17 mouse cellular contexts compared by ENCODE assay signal in genomic region chr17:5133831-5134230, GRCm38 (mm10).
DNase-seq lines count a peak whose midpoint lies in the region; ATAC-seq and TF ChIP-seq lines count a peak whose summit lies in the region.
"Had no signal": no experiment of that assay in that cellular context is flagged by ENCODE, and none has a peak within 500 bp of the region (broad histone marks: within the 10 kb centered on the region; RNA-seq: fewer than 3 reads in every experiment).

No protein-coding gene starts in this region.

- TF ChIP-seq CTCF in gastrocnemius, adult 2 months (IDR thresholded peaks at IDR 0.05) = no peak

- no peak overlapping the region for H3K4me2 ChIP-seq in kidney, embryonic 15.5 days
- H3K4me2 ChIP-seq in kidney, embryonic 16.5 days (replicated peaks; ENCODE audit: low read depth, low read length) = no peak overlapping the region
- H3K4me2 ChIP-seq: embryonic facial prominence, embryonic 15.5 days; heart, embryonic 15.5 days; limb, embryonic 15.5 days had no signal

- DNase-seq in gastrocnemius, adult 2 months = no peak
- DNase-seq in gastrocnemius, postnatal 4 days (ENCODE audit: low spot score in 2 of 2) = no peak
- DNase-seq in kidney, adult 9 months = peak; percentile 68
- DNase-seq in adrenal gland, postnatal 10 days = peak; percentile 70
- no peak for DNase-seq in spleen, adult 18-20 months
- DNase-seq: cerebellum, postnatal 36 days; lung, adult 2 months; thymus, adult 18-20 months had no signal

- H3K9ac ChIP-seq in kidney, embryonic 15.5 days = no peak overlapping the region
- H3K9ac ChIP-seq in kidney, embryonic 16.5 days (replicated peaks; ENCODE audit: low read length) = no peak overlapping the region
- H3K9ac ChIP-seq: embryonic facial prominence, embryonic 15.5 days; heart, embryonic 15.5 days; limb, embryonic 15.5 days had no signal

- H3K27ac ChIP-seq in gastrocnemius, adult 2 months = peak overlapping the region; percentile 25; the same call in 1 of the 2 replicates
- H3K27ac ChIP-seq in kidney, embryonic 15.5 days = no peak overlapping the region
- H3K27ac ChIP-seq in kidney, embryonic 16.5 days (ENCODE audit: low read length) = peak overlapping the region; percentile 28; the same call in 1 of the 2 replicates
- H3K27ac ChIP-seq: embryonic facial prominence, embryonic 15.5 days; heart, embryonic 15.5 days; kidney, postnatal 0 days; limb, embryonic 15.5 days; macrophage; midbrain, embryonic 10.5 days had no signal

- no peaks in the 10 kb centered on the region for H3K9me3 ChIP-seq in kidney, embryonic 15.5 days (replicated peaks)
- no peaks in the 10 kb centered on the region for H3K9me3 ChIP-seq in kidney, embryonic 16.5 days (ENCODE audit: low read length)
- H3K9me3 ChIP-seq: embryonic facial prominence, embryonic 15.5 days; heart, embryonic 15.5 days; limb, embryonic 15.5 days; midbrain, embryonic 10.5 days had no signal

- H3K27me3 ChIP-seq in kidney, embryonic 15.5 days = no peaks in the 10 kb centered on the region
- no peaks in the 10 kb centered on the region for H3K27me3 ChIP-seq in kidney, embryonic 16.5 days (ENCODE audit: insufficient read depth, low read length)
- H3K27me3 ChIP-seq: CH12.LX; embryonic facial prominence, embryonic 15.5 days; heart, embryonic 15.5 days; limb, embryonic 15.5 days had no signal

- no peak for ATAC-seq in kidney, embryonic 15.5 days (replicated peaks; ENCODE audit: low FRiP score)
- ATAC-seq in kidney, embryonic 16.5 days (ENCODE audit: low FRiP score, low TSS enrichment) = 0 out of 2 replicates have a peak, but pooled peaks have one; percentile 13

- H3K4me1 ChIP-seq in kidney, embryonic 15.5 days = peaks cover 46% of the 10 kb centered on the region
- peaks cover 54% of the 10 kb centered on the region for H3K4me1 ChIP-seq in kidney, embryonic 16.5 days (ENCODE audit: insufficient read depth, low read length)

- H3K4me3 ChIP-seq in gastrocnemius, adult 2 months = no peak overlapping the region
- no peak overlapping the region for H3K4me3 ChIP-seq in kidney, embryonic 15.5 days (replicated peaks)
- H3K4me3 ChIP-seq in kidney, embryonic 16.5 days (ENCODE audit: low read length) = no peak overlapping the region
- H3K4me3 ChIP-seq: embryonic facial prominence, embryonic 15.5 days; heart, embryonic 15.5 days; limb, embryonic 15.5 days; midbrain, embryonic 10.5 days had no signal

- 65% methylated on average over 8 of the region's 8 CpGs for WGBS in kidney, embryonic 15.5 days
- 64% methylated on average over 8 of the region's 8 CpGs for WGBS in kidney, embryonic 16.5 days

- H3K36me3 ChIP-seq in kidney, embryonic 15.5 days = peaks cover 4% of the 10 kb centered on the region; the same call in 1 of the 2 replicates
- 0 out of 2 replicates have a peak, but pooled peaks cover 5% of the 10 kb centered on the region for H3K36me3 ChIP-seq in kidney, embryonic 16.5 days (ENCODE audit: insufficient read depth, low read length)
- H3K36me3 ChIP-seq: embryonic facial prominence, embryonic 15.5 days; heart, embryonic 15.5 days; limb, embryonic 15.5 days had no signal

- intact Hi-C loops in gastrocnemius, adult 2 months (cut with DNase I) = loop anchor here (5.0 kb wide), 1 partner anchor 132 kb away; no protein-coding TSS in a partner anchor

Comparison
In these comparisons a context has a peak if more than half of its experiments do, and no peak if none do; other contexts are left out.
1. DNase-seq: peak in kidney, adult 9 months (single experiment) and adrenal gland, postnatal 10 days (single experiment); none in gastrocnemius, adult 2 months (single experiment), gastrocnemius, postnatal 4 days (0 of 2) and spleen, adult 18-20 months (0 of 2).